Mouse (Mus musculus): ENCODE results near the gene Tbc1d17. TPM values are rescaled to one million over a fixed set of nuclear protein-coding genes. Genes with fewer than 3 reads are reported as not detected.
"Not testable (repeated sequence)": the region's sequence is repeated elsewhere in the genome, so short reads cannot be mapped to it uniquely, and the experiment has no call there.

Gene Tbc1d17
- polyA plus RNA-seq, 1 experiment from 2014 or later = 60.9 TPM

DNA sequence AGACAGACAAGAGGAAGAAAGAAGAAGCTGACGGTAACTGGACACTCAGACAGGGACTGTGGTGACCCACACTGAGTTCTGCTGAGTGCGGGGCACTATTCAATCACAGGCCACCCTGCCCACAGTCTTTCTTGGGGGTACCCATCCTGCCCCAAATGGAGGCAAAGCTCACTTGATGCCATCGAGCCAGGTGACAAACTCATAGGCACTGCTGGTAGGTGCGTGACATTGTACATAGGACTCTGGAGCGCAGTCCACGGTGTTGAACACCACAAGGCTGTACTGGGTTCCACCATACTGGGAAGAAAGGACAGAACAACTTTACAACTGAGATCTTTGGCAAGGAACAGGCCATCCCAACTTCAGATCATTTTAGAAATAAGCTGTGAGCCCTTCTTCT lies 42.7 kb upstream of the Tbc1d17 start:
- Histone ChIP-seq H3K9ac (ENCODE audit: low read depth, low read length) (peak overlapping the region; percentile 94), H3K36me3 (ENCODE audit: control insufficient read depth, insufficient read depth, low read length) (peaks cover 2% of the 10 kb centered on the region; the same call in 1 of the 2 replicates), H3K9me3 (ENCODE audit: control insufficient read depth, low read length) (no peaks in the 10 kb centered on the region), H3K4me3 (ENCODE audit: low read depth, low read length) (peak overlapping the region; percentile 94), H3K27me3 (ENCODE audit: control insufficient read depth, insufficient read depth, low read length) (no peaks in the 10 kb centered on the region), H3K4me2 (replicated peaks; ENCODE audit: low read depth, low read length) (peak overlapping the region; percentile 87), H3K4me1 (replicated peaks; ENCODE audit: control insufficient read depth, insufficient read depth, low read length) (peaks cover 5% of the 10 kb centered on the region), H3K27ac (ENCODE audit: low read depth, low read length) (peak overlapping the region; percentile 91; the same call in 1 of the 2 replicates)
- peak; percentile 27 for DNase-seq (ENCODE audit: low spot score)
- WGBS = 23% methylated on average over 6 of the region's 6 CpGs
- no peak for ATAC-seq (ENCODE audit: low FRiP score)

DNA sequence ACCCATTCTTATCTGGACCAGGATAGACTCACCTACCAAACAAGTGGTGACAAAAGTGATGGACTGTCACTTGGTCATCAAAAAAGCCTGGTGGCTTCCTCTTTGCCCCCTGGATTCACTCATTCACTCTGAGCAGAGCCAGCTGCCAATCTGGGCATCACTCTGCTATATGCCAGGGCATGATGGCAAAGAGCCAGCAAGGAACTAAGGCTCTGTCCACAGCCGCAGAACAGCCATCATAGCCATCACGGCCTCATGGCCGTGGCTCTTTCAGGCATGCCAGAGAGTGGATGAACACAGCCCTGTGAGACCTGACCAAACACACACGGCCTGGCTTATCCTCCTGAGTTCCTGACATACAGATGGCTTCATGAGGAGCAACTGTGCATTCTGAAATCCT lies 41.9 kb upstream of the Tbc1d17 start:
- Histone ChIP-seq H3K4me1 (replicated peaks; ENCODE audit: control insufficient read depth, insufficient read depth, low read length) (peaks cover 5% of the 10 kb centered on the region), H3K9ac (ENCODE audit: low read depth, low read length) (no peak overlapping the region; the same call in 1 of the 2 replicates), H3K36me3 (ENCODE audit: control insufficient read depth, insufficient read depth, low read length) (peaks cover 5% of the 10 kb centered on the region; the same call in 1 of the 2 replicates), H3K27ac (ENCODE audit: low read depth, low read length) (no peak overlapping the region), H3K4me3 (ENCODE audit: low read depth, low read length) (peak overlapping the region; percentile 94; the same call in 1 of the 2 replicates), H3K27me3 (ENCODE audit: control insufficient read depth, insufficient read depth, low read length) (no peaks in the 10 kb centered on the region), H3K4me2 (replicated peaks; ENCODE audit: low read depth, low read length) (peak overlapping the region; percentile 87), H3K9me3 (ENCODE audit: control insufficient read depth, low read length) (no peaks in the 10 kb centered on the region)
- DNase-seq (ENCODE audit: low spot score) (no peak), ATAC-seq (ENCODE audit: low FRiP score) (no peak)
- 85% methylated on average over 4 of the region's 4 CpGs for WGBS

DNA sequence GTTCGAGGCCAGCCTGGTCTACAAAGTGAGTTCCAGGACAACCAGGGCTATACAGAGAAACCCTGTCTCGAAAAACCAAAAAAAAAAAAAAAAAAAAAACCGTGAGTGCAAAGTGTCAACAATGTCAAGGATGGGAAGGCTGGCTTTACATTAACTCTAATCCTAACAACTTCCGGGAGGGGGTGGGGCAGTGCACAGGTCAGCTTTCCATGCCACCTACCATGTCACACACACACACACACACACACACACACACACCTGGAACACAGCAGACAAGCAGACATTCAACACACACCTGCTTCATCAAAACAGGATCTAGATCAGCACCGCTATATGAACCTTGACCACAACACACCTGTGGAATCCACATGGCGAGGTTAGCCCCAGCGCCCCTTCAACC lies 41.3 kb upstream of the Tbc1d17 start:
- no peaks in the 10 kb centered on the region for H3K27me3 ChIP-seq (ENCODE audit: control insufficient read depth, insufficient read depth, low read length)
- 94% methylated on average over 6 of the region's 7 CpGs for whole genome bisulfite sequencing
- H3K9me3 ChIP-seq (ENCODE audit: control insufficient read depth, low read length) = no peaks in the 10 kb centered on the region
- ATAC-seq (ENCODE audit: low FRiP score) (no peak), DNase-seq (ENCODE audit: low spot score) (no peak)
- H3K27ac ChIP-seq (ENCODE audit: low read depth, low read length) = no peak overlapping the region
- H3K4me2 ChIP-seq (replicated peaks; ENCODE audit: low read depth, low read length) = 0 out of 2 replicates have a peak overlapping the region, but pooled peaks have one; percentile 12
- H3K4me3 ChIP-seq (ENCODE audit: low read depth, low read length) = no peak overlapping the region
- H3K36me3 ChIP-seq (ENCODE audit: control insufficient read depth, insufficient read depth, low read length) = peaks cover 6% of the 10 kb centered on the region; the same call in 1 of the 2 replicates
- H3K4me1 ChIP-seq (replicated peaks; ENCODE audit: control insufficient read depth, insufficient read depth, low read length) = peaks cover 5% of the 10 kb centered on the region
- H3K9ac ChIP-seq (ENCODE audit: low read depth, low read length) = no peak overlapping the region

DNA sequence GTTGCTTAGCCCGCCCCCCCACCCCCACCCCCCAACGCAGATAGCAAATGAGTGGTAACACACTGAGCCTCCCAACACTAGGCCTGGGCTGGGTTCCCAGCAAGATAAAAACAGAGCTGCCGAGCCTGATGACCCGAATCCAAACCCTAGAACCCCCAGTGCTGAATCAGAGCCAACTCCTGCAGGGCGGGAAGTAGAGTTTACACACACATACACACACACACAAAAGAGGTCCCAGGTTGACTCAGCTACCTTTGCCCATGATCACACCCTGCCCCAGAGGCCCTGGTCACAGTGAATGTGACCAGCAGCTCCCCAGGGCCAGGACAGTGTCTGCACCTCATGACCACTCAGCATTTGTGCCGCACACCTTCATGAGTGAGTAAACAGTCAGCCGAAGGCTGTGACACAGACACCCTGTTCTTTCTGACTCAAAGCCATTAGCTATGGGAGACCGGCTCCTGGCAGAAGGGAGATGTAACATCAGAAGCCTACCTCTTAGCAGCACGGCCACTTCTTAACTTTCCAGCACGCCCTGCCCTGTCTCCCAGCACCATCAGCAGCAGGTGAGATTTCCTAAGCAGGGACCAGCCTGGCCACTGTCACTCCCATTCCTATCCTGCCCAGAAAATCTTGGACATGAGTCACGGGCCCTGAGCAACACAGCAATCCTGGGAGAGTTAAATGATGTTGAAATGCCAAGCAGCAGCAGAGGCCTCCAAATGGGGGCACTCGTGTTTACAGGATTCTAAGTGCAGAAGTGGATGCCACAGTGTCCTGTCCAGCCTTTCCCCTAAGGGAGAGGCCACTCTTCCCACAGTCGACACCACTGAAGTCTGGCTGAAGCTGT lies 39.6 kb upstream of the Tbc1d17 start:
- peaks cover 5% of the 10 kb centered on the region for H3K4me1 ChIP-seq (replicated peaks; ENCODE audit: control insufficient read depth, insufficient read depth, low read length)
- 94% methylated on average over 13 of the region's 13 CpGs for WGBS
- H3K4me3 ChIP-seq (ENCODE audit: low read depth, low read length) = no peak overlapping the region

DNA sequence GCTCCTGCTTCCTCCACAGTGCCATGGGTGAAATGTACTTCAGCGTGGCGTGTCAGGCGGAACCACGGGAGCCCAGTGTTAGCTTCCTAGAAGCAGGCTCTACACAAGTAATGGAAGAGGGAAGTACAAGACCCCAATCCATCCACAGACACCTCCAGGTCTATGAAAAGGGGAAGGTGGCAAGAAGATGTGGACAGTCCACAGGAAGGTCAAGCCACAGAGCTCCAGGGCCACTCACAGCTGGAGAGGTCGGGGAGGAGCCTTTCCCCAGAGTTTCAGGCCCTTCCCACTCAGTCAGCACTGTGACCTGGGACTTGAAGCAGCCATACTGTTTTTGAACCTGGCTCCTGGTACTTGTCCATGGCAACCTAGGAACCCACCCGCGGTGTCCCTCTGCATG lies 38.1 kb upstream of the Tbc1d17 start:
- Histone ChIP-seq H3K4me1 (replicated peaks; ENCODE audit: control insufficient read depth, insufficient read depth, low read length) (peaks cover 5% of the 10 kb centered on the region), H3K9me3 (ENCODE audit: control insufficient read depth, low read length) (no peaks in the 10 kb centered on the region), H3K9ac (ENCODE audit: low read depth, low read length) (no peak overlapping the region), H3K27ac (ENCODE audit: low read depth, low read length) (no peak overlapping the region), H3K36me3 (ENCODE audit: control insufficient read depth, insufficient read depth, low read length) (peaks cover 17% of the 10 kb centered on the region), H3K27me3 (ENCODE audit: control insufficient read depth, insufficient read depth, low read length) (no peaks in the 10 kb centered on the region), H3K4me2 (replicated peaks; ENCODE audit: low read depth, low read length) (no peak overlapping the region), H3K4me3 (ENCODE audit: low read depth, low read length) (no peak overlapping the region)
- no peak for DNase-seq (ENCODE audit: low spot score)
- ATAC-seq (ENCODE audit: low FRiP score) = no peak
- WGBS = 87% methylated on average over 7 of the region's 7 CpGs

More for the DNA sequence above, 39.6 kb upstream of the Tbc1d17 start:
- Histone ChIP-seq H3K9me3 (ENCODE audit: control insufficient read depth, low read length) (no peaks in the 10 kb centered on the region), H3K27ac (ENCODE audit: low read depth, low read length) (no peak overlapping the region), H3K36me3 (ENCODE audit: control insufficient read depth, insufficient read depth, low read length) (peaks cover 14% of the 10 kb centered on the region), H3K4me2 (replicated peaks; ENCODE audit: low read depth, low read length) (no peak overlapping the region), H3K27me3 (ENCODE audit: control insufficient read depth, insufficient read depth, low read length) (no peaks in the 10 kb centered on the region), H3K9ac (ENCODE audit: low read depth, low read length) (no peak overlapping the region)
- DNase-seq (ENCODE audit: low spot score) (no peak), ATAC-seq (ENCODE audit: low FRiP score) (no peak)

DNA sequence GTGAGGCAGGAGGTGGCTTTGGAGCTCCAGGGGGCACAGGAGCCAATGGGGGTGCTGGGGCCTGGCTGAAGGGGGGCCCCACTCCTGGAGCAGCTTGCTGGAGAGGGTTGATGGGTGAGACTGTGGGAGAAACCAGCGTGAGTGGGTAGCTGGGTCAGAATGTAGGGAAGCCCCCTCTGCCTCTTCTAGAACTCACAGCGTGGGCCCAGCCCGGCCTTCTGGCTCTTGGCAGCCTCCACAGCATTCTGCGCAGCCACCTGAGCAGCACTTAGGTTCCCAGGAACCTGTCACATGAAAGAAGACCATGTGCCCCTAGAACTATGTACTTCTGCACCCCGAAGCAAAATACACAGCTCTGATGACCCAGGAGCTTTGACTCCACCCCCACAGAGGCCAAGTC lies 35.8 kb upstream of the Tbc1d17 start:
- DNase-seq (ENCODE audit: low spot score) (no peak), ATAC-seq (ENCODE audit: low FRiP score) (no peak)
- Histone ChIP-seq H3K9ac (ENCODE audit: low read depth, low read length) (no peak overlapping the region), H3K4me2 (replicated peaks; ENCODE audit: low read depth, low read length) (no peak overlapping the region), H3K4me3 (ENCODE audit: low read depth, low read length) (no peak overlapping the region), H3K27ac (ENCODE audit: low read depth, low read length) (no peak overlapping the region), H3K4me1 (replicated peaks; ENCODE audit: control insufficient read depth, insufficient read depth, low read length) (no peaks in the 10 kb centered on the region), H3K36me3 (ENCODE audit: control insufficient read depth, insufficient read depth, low read length) (peaks cover 26% of the 10 kb centered on the region), H3K27me3 (ENCODE audit: control insufficient read depth, insufficient read depth, low read length) (no peaks in the 10 kb centered on the region), H3K9me3 (ENCODE audit: control insufficient read depth, low read length) (no peaks in the 10 kb centered on the region)
- 93% methylated on average over 5 of the region's 5 CpGs for WGBS

DNA sequence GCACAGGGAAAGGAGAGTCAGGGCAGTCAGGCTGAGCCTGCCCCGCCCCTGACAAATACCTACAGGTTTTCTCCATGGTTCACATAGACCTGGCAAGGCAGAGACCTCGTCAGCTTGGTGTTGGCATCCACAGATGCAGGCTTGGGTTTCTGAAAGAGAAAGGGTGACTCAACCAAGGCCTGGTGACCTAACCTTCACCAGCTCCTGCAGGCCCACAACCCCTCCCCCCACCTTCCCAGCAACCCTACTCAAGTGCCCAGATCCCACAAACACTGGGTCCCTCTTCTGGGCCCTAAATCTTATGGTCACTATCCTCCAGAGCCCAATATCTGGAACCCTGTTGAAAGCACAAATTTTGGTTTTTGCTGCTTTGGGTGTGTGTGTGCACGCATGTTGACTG lies 34.2 kb upstream of the Tbc1d17 start:
- Histone ChIP-seq H3K9ac (ENCODE audit: low read depth, low read length) (no peak overlapping the region), H3K4me1 (replicated peaks; ENCODE audit: control insufficient read depth, insufficient read depth, low read length) (no peaks in the 10 kb centered on the region), H3K36me3 (ENCODE audit: control insufficient read depth, insufficient read depth, low read length) (peaks cover 37% of the 10 kb centered on the region), H3K9me3 (ENCODE audit: control insufficient read depth, low read length) (no peaks in the 10 kb centered on the region), H3K4me3 (ENCODE audit: low read depth, low read length) (no peak overlapping the region), H3K27me3 (ENCODE audit: control insufficient read depth, insufficient read depth, low read length) (no peaks in the 10 kb centered on the region), H3K4me2 (replicated peaks; ENCODE audit: low read depth, low read length) (no peak overlapping the region), H3K27ac (ENCODE audit: low read depth, low read length) (no peak overlapping the region)
- WGBS = 100% methylated on average over 3 of the region's 3 CpGs
- ATAC-seq (ENCODE audit: low FRiP score) (no peak), DNase-seq (ENCODE audit: low spot score) (no peak)

DNA sequence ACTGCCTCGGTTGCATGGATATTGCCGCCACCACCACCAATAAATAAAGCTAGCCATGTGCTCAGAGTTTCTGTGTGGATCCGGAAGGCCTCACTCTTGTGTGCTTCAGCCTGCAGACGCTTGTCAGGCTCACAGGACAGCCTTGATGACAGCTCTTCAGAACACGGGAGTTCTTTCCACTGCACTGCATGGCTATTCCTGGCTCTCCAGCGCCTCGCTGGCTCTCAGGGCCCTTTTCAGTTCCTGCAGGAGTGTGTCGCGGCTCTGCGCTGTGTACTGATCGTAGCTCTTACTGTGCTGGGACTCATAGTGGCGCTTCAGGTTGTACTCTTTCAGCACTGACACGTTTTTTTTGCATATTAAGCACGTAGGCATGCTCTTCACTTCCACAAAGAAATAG lies 29.0 kb upstream of the Tbc1d17 start:
- H3K4me2 ChIP-seq (replicated peaks; ENCODE audit: low read depth, low read length) = no peak overlapping the region
- ATAC-seq (ENCODE audit: low FRiP score) (no peak), DNase-seq (ENCODE audit: low spot score) (no peak)
- H3K27me3 ChIP-seq (ENCODE audit: control insufficient read depth, insufficient read depth, low read length) = no peaks in the 10 kb centered on the region
- WGBS = 93% methylated on average over 14 of the region's 14 CpGs
- H3K27ac ChIP-seq (ENCODE audit: low read depth, low read length) = no peak overlapping the region
- H3K9me3 ChIP-seq (ENCODE audit: control insufficient read depth, low read length) = no peaks in the 10 kb centered on the region
- no peak overlapping the region for H3K4me3 ChIP-seq (ENCODE audit: low read depth, low read length)
- no peaks in the 10 kb centered on the region for H3K4me1 ChIP-seq (replicated peaks; ENCODE audit: control insufficient read depth, insufficient read depth, low read length)
- no peak overlapping the region for H3K9ac ChIP-seq (ENCODE audit: low read depth, low read length)
- H3K36me3 ChIP-seq (ENCODE audit: control insufficient read depth, insufficient read depth, low read length) = peaks cover 31% of the 10 kb centered on the region

DNA sequence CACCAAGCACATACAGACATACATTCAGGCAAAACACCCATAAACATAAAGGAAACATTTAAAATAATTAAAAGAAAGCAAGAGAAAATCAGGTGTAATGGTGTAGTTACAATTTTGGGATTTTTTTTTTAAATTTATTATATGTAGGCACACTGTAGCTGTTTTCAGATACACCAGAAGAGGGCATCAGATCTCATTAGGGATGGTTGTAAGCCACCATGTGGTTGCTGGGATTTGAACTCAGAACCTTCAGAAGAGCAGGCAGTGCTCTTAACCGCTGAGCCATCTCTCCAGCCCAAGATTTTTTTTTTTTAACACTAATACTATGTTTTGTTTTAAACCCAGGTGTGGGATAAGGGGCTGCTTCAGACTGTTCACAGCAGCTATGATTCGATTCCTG lies 22.9 kb upstream of the Tbc1d17 start:
- not testable (repeated sequence) for H3K4me3 ChIP-seq (ENCODE audit: low read depth, low read length); H3K36me3 ChIP-seq (ENCODE audit: control insufficient read depth, insufficient read depth, low read length); H3K9ac ChIP-seq (ENCODE audit: low read depth, low read length); H3K9me3 ChIP-seq (ENCODE audit: control insufficient read depth, low read length); H3K4me2 ChIP-seq (replicated peaks; ENCODE audit: low read depth, low read length); ATAC-seq (ENCODE audit: low FRiP score); DNase-seq (ENCODE audit: low spot score); H3K27ac ChIP-seq (ENCODE audit: low read depth, low read length); H3K27me3 ChIP-seq (ENCODE audit: control insufficient read depth, insufficient read depth, low read length)
- WGBS = 91% methylated on average over 2 of the region's 2 CpGs
- H3K4me1 ChIP-seq (replicated peaks; ENCODE audit: control insufficient read depth, insufficient read depth, low read length) = peaks cover 12% of the 10 kb centered on the region

Data from hindbrain, embryonic 11.5 days (tissue).